Mouse (Mus musculus): Measurements from ENCODE around the gene Golga7b. TPM values are rescaled to one million over a fixed set of nuclear protein-coding genes. Genes with fewer than 3 reads are reported as not detected.

Gene Golga7b
- polyA plus RNA-seq, 1 experiment from 2014 or later, result 0.11 TPM

DNA sequence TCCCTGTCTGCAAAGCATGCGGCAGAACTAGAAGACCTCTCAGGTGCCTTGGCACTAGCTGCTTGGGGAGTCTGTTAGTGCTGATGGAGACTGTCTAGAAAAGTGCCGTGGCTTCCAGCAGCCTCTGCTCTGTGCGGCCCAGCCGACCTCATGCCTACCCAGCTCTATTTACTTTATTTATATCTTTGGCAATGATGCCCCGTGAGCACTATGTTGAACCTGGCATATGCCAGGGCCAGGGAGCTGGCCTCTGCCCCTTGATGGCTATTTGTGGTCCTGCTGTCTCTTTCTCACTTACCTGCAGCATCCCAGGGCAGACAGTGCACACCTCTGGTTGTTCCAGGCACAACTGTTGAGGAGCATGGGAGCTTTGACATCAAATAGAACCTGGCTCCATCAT lies 31.1 kb downstream of the Golga7b start:
- no peak for ATAC-seq (ENCODE audit: low read depth)
- 66% methylated on average over 5 of the region's 5 CpGs for WGBS

DNA sequence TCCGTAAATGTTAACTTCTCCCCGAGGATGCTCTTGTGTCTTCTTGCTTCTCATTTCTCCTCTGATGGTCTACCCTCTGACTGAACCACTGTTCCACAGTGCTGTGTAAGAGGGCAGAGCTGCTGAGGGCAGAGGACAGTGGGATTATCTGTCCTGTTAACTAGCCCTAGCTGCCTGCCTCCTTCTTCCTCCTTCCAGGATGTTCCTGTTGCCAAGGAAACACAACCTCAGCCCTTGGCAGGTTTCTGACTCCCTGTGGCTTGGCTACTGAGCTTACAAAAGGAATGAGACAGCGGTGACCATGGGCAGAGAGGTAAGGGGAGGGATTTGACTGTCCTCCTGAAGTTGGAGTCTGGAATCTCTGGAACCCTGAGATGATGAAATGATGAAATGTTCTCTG lies 32.2 kb downstream of the Golga7b start:
- H3K4me2 ChIP-seq (ENCODE audit: low read depth, low read length), result no peak overlapping the region

More for the DNA sequence above, 31.1 kb downstream of the Golga7b start:
- Histone ChIP-seq H3K27ac (ENCODE audit: low read length) (no peak overlapping the region), H3K4me3 (ENCODE audit: low read length) (no peak overlapping the region), H3K4me2 (ENCODE audit: low read depth, low read length) (no peak overlapping the region), H3K36me3 (ENCODE audit: control insufficient read depth, insufficient read depth, low read length) (no peaks in the 10 kb centered on the region), H3K9ac (ENCODE audit: low read length) (no peak overlapping the region), H3K9me3 (ENCODE audit: control insufficient read depth, low read length) (no peaks in the 10 kb centered on the region), H3K4me1 (replicated peaks; ENCODE audit: control insufficient read depth, insufficient read depth, low read length) (no peaks in the 10 kb centered on the region), H3K27me3 (ENCODE audit: control insufficient read depth, insufficient read depth, low read depth, low read length) (no peaks in the 10 kb centered on the region)

DNA sequence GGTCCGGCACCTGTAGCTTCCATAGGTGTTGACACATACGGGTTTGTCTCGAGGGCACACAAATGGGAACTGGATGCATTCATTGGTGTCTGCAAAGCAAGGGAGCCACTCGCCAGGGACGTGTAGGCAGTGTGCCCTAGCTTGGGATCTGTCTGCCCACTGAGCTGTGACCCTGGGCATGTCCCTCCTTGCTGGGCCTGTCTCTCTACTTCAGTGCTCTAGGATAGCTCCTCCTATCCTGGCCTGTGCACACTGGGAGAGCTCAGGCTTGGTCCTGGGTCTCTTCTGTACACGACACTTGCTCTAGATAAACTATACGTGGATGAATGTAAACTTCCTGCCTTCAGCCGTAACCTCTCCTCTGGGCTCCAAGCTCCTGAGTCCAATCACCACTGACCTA lies 36.8 kb downstream of the Golga7b start:
- H3K9me3 ChIP-seq (ENCODE audit: control insufficient read depth, low read length), result no peaks in the 10 kb centered on the region
- no peak for ATAC-seq (ENCODE audit: low read depth)
- no peak overlapping the region for H3K4me2 ChIP-seq (ENCODE audit: low read depth, low read length)
- H3K9ac ChIP-seq (ENCODE audit: low read length), result no peak overlapping the region
- no peaks in the 10 kb centered on the region for H3K36me3 ChIP-seq (ENCODE audit: control insufficient read depth, insufficient read depth, low read length)
- H3K4me3 ChIP-seq (ENCODE audit: low read length), result no peak overlapping the region
- no peaks in the 10 kb centered on the region for H3K27me3 ChIP-seq (ENCODE audit: control insufficient read depth, insufficient read depth, low read depth, low read length)
- H3K4me1 ChIP-seq (replicated peaks; ENCODE audit: control insufficient read depth, insufficient read depth, low read length), result no peaks in the 10 kb centered on the region
- H3K27ac ChIP-seq (ENCODE audit: low read length), result no peak overlapping the region
- 46% methylated on average over 8 of the region's 8 CpGs for WGBS

More for the DNA sequence above, 32.2 kb downstream of the Golga7b start:
- Histone ChIP-seq H3K9ac (ENCODE audit: low read length) (no peak overlapping the region), H3K4me1 (replicated peaks; ENCODE audit: control insufficient read depth, insufficient read depth, low read length) (no peaks in the 10 kb centered on the region), H3K27me3 (ENCODE audit: control insufficient read depth, insufficient read depth, low read depth, low read length) (no peaks in the 10 kb centered on the region), H3K4me3 (ENCODE audit: low read length) (no peak overlapping the region), H3K9me3 (ENCODE audit: control insufficient read depth, low read length) (no peaks in the 10 kb centered on the region), H3K36me3 (ENCODE audit: control insufficient read depth, insufficient read depth, low read length) (no peaks in the 10 kb centered on the region), H3K27ac (ENCODE audit: low read length) (no peak overlapping the region)
- ATAC-seq (ENCODE audit: low read depth), result no peak
- WGBS, result 55% methylated on average over 3 of the region's 3 CpGs

DNA sequence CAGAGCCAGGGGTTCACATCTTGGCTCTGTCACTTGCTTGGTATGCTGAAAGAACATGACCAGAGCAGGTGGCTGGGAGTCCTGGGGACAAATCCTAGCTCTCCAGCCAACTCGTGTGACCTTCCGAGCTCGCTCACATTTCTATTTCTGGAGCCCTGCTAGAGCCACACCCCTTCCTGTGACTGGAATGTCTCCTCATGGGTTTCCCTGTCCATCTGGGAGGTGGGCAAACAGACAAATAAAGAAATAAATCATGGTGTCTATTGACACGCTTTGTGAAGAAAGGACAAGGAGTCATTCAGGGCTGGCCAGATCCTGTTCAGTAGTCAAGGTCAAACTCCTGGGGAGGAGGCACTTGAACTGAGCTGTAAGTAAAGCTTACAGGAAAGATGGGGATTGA lies 41.0 kb downstream of the Golga7b start:
- no peak overlapping the region for H3K4me2 ChIP-seq (ENCODE audit: low read depth, low read length)
- ATAC-seq (ENCODE audit: low read depth), result no peak
- no peaks in the 10 kb centered on the region for H3K36me3 ChIP-seq (ENCODE audit: control insufficient read depth, insufficient read depth, low read length)
- H3K27ac ChIP-seq (ENCODE audit: low read length), result no peak overlapping the region
- no peaks in the 10 kb centered on the region for H3K4me1 ChIP-seq (replicated peaks; ENCODE audit: control insufficient read depth, insufficient read depth, low read length)
- no peaks in the 10 kb centered on the region for H3K27me3 ChIP-seq (ENCODE audit: control insufficient read depth, insufficient read depth, low read depth, low read length)
- WGBS, result 41% methylated on average over 4 of the region's 4 CpGs
- H3K4me3 ChIP-seq (ENCODE audit: low read length), result no peak overlapping the region
- no peaks in the 10 kb centered on the region for H3K9me3 ChIP-seq (ENCODE audit: control insufficient read depth, low read length)
- H3K9ac ChIP-seq (ENCODE audit: low read length), result no peak overlapping the region

DNA sequence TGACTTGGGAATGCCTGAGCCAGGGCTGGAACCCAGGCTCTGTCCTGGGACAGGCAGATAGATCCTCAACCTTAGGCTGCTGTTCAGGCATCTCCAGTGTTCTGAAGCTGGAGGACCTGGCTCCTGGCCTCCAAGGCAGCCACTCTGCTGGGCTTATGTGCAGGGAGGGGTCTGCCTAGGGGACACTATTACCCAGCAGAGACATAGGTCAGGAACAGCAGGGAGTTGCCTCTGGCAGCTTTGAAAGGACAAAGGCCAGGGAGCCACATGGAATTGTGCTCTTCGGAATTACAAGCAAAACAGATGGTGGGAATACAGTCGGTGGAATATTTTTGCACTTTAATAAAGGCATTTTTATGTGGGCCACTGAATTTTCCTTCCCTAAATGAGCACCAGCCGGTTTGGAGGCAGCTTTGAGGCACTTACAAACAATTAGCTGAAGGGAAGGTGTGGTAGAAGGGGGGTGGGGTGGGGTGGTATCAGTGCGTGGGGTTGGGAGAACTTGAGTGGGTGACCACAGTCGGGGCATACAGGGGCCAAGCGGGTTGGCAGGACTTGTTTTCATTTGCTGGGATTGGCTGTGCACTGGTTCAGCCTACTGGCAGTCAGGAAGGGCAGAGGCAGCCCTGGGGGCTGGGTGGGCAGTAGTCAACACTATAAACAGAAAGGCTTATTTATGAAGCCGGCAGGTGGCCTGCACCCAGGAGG lies 43.7 kb downstream of the Golga7b start:
- H3K36me3 ChIP-seq (ENCODE audit: control insufficient read depth, insufficient read depth, low read length), result no peaks in the 10 kb centered on the region
- WGBS, result 25% methylated on average over 7 of the region's 7 CpGs
- H3K9ac ChIP-seq (ENCODE audit: low read length), result no peak overlapping the region
- no peak for ATAC-seq (ENCODE audit: low read depth)
- H3K4me2 ChIP-seq (ENCODE audit: low read depth, low read length), result no peak overlapping the region
- no peaks in the 10 kb centered on the region for H3K27me3 ChIP-seq (ENCODE audit: control insufficient read depth, insufficient read depth, low read depth, low read length)
- no peak overlapping the region for H3K4me3 ChIP-seq (ENCODE audit: low read length)
- H3K4me1 ChIP-seq (replicated peaks; ENCODE audit: control insufficient read depth, insufficient read depth, low read length), result no peaks in the 10 kb centered on the region
- no peak overlapping the region for H3K27ac ChIP-seq (ENCODE audit: low read length)
- no peaks in the 10 kb centered on the region for H3K9me3 ChIP-seq (ENCODE audit: control insufficient read depth, low read length)

DNA sequence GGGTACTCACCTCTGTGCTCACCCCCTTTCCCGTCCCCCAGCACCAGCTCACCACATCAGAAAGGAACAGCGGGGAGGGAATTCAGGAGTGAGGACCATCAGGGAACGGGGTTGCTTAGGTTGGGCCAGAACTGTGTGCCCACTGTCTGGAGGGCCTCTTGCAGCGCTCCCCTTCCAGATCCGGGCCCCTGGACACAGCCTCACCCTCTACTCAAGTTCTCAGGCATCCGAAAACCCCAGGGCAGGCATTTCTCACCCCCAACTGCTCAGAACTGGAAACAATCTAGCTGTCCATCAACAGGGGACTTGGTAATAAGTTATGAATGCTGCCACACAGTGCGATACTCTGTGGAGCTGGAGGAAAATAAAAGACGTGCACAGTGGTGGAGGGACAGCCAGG lies 44.7 kb downstream of the Golga7b start:
- no peak overlapping the region for H3K27ac ChIP-seq (ENCODE audit: low read length)
- H3K4me1 ChIP-seq (replicated peaks; ENCODE audit: control insufficient read depth, insufficient read depth, low read length), result no peaks in the 10 kb centered on the region
- no peaks in the 10 kb centered on the region for H3K36me3 ChIP-seq (ENCODE audit: control insufficient read depth, insufficient read depth, low read length)
- H3K9ac ChIP-seq (ENCODE audit: low read length), result no peak overlapping the region
- no peak overlapping the region for H3K4me3 ChIP-seq (ENCODE audit: low read length)
- 61% methylated on average over 8 of the region's 8 CpGs for WGBS
- no peaks in the 10 kb centered on the region for H3K9me3 ChIP-seq (ENCODE audit: control insufficient read depth, low read length)
- no peak for ATAC-seq (ENCODE audit: low read depth)
- no peak overlapping the region for H3K4me2 ChIP-seq (ENCODE audit: low read depth, low read length)
- H3K27me3 ChIP-seq (ENCODE audit: control insufficient read depth, insufficient read depth, low read depth, low read length), result no peaks in the 10 kb centered on the region

DNA sequence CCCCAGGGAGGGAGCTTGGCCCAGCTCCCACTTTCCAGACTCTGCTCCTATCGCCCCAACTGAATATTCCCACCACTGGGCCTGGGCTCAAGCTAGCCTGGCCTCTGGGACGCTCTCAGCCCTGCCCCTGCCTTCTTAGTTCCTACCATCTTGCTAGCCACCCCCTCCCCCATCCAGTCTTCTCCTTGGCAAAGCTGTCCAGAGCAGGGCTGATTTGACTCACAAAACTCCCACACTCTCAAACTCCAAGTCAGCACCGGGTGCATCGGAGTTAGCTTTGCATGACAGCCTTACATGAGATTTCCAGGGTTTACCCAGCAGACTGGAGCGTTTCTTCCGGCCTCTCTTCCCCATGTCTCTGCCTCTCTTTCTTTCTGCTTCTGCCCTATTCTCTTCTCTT lies 45.8 kb downstream of the Golga7b start:
- H3K4me1 ChIP-seq (replicated peaks; ENCODE audit: control insufficient read depth, insufficient read depth, low read length), result no peaks in the 10 kb centered on the region
- H3K9ac ChIP-seq (ENCODE audit: low read length), result no peak overlapping the region
- H3K36me3 ChIP-seq (ENCODE audit: control insufficient read depth, insufficient read depth, low read length), result no peaks in the 10 kb centered on the region
- ATAC-seq (ENCODE audit: low read depth), result no peak
- H3K4me3 ChIP-seq (ENCODE audit: low read length), result no peak overlapping the region
- no peak overlapping the region for H3K27ac ChIP-seq (ENCODE audit: low read length)
- 77% methylated on average over 6 of the region's 6 CpGs for WGBS
- H3K9me3 ChIP-seq (ENCODE audit: control insufficient read depth, low read length), result no peaks in the 10 kb centered on the region
- H3K4me2 ChIP-seq (ENCODE audit: low read depth, low read length), result no peak overlapping the region
- H3K27me3 ChIP-seq (ENCODE audit: control insufficient read depth, insufficient read depth, low read depth, low read length), result no peaks in the 10 kb centered on the region

DNA sequence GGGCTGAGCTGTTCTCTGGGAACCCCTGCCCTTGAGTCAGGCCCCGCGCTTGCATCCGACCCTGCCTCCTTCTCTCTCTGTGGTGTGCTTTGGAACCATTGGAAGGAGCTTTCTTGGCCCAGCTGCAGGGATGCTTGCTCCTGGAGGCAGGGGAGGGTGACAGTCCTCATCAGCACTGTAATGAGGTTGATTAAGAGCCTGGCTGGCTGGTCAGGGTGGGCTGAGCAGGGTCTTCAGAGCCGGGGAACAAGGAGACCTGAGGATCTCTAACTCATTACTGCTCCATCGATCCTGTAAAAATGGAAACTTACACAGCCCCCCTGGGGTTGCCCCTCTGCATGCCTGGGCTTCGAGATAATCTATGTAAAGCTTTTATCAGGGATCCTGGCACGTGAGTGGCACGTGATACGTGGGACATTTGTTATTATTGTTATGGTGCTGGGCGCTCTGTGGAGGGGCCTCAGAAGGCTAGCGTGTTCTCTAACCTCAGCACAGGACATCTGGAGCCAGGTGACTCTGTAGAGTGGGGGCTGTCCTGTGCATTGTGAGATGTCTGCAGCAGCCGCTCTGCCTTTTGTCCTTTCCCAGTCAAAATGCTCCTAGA lies 55.9 kb downstream of the Golga7b start:
- H3K36me3 ChIP-seq (ENCODE audit: control insufficient read depth, insufficient read depth, low read length), result no peaks in the 10 kb centered on the region
- H3K27me3 ChIP-seq (ENCODE audit: control insufficient read depth, insufficient read depth, low read depth, low read length), result no peaks in the 10 kb centered on the region
- no peak overlapping the region for H3K9ac ChIP-seq (ENCODE audit: low read length)
- H3K4me1 ChIP-seq (replicated peaks; ENCODE audit: control insufficient read depth, insufficient read depth, low read length), result peaks cover 3% of the 10 kb centered on the region; the same call in 1 of the 2 replicates
- 50% methylated on average over 12 of the region's 12 CpGs for WGBS
- no peak for ATAC-seq (ENCODE audit: low read depth)
- H3K4me2 ChIP-seq (ENCODE audit: low read depth, low read length), result no peak overlapping the region
- no peak overlapping the region for H3K4me3 ChIP-seq (ENCODE audit: low read length)
- no peak overlapping the region for H3K27ac ChIP-seq (ENCODE audit: low read length)
- H3K9me3 ChIP-seq (ENCODE audit: control insufficient read depth, low read length), result no peaks in the 10 kb centered on the region

DNA sequence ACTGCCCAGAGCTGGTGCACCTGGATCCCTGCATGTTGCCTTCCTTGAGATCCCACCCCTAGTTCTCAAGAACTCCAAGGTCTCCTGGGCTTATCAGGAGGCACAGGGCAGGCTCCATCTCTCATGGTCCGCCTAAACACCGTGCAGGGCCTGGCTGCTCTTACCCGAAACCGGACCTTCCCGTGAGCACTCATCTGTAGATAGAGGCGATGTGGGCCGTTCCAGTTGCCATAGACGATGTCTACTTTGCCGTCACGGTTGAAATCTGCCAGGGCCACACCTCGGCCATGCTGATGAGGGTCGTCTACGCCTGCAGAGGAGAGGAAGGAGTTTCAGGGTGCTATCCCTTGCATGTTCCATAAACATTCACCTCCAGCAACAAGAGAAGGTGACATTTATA lies 57.1 kb downstream of the Golga7b start:
- no peak overlapping the region for H3K4me2 ChIP-seq (ENCODE audit: low read depth, low read length)
- H3K9ac ChIP-seq (ENCODE audit: low read length), result no peak overlapping the region
- no peaks in the 10 kb centered on the region for H3K36me3 ChIP-seq (ENCODE audit: control insufficient read depth, insufficient read depth, low read length)
- peaks cover 3% of the 10 kb centered on the region; the same call in 1 of the 2 replicates for H3K4me1 ChIP-seq (replicated peaks; ENCODE audit: control insufficient read depth, insufficient read depth, low read length)
- ATAC-seq (ENCODE audit: low read depth), result no peak
- no peaks in the 10 kb centered on the region for H3K9me3 ChIP-seq (ENCODE audit: control insufficient read depth, low read length)
- 77% methylated on average over 13 of the region's 13 CpGs for WGBS
- H3K4me3 ChIP-seq (ENCODE audit: low read length), result no peak overlapping the region
- no peak overlapping the region for H3K27ac ChIP-seq (ENCODE audit: low read length)
- no peaks in the 10 kb centered on the region for H3K27me3 ChIP-seq (ENCODE audit: control insufficient read depth, insufficient read depth, low read depth, low read length)
